Mouse (Mus musculus): ENCODE results near the gene Ltb4r1.

- TF ChIP-seq CTCF (IDR thresholded peaks at IDR 0.05; ENCODE audit: extremely low read depth, insufficient read depth, low read length) (no peak), POLR2A (IDR thresholded peaks at IDR 0.05; ENCODE audit: extremely low read depth, insufficient read depth, low read length) (no peak)
Observed at GRCm38 (mm10) chr14:55727889-55728685, 37.7 kb upstream of the Ltb4r1 start.
